Mouse (Mus musculus) C2C12 (cell line): ENCODE results near the gene Gas6.

Experiments
- CTCF ChIP-seq: IDR thresholded peaks from one replicate; pipeline ENCODE4 v1.5.1; 2011; ENCODE audit not compliant: control insufficient read depth, insufficient read depth, insufficient read length
- MYOD1 ChIP-seq: IDR thresholded peaks from one replicate; pipeline ENCODE4 v1.6.1; 2011; ENCODE audit warnings: low read depth; ENCODE audit not compliant: control insufficient read depth, insufficient read length
- MYOG ChIP-seq: IDR thresholded peaks from one replicate; pipeline ENCODE4 v1.6.1; 2011; ENCODE audit not compliant: control insufficient read depth, insufficient read length; ENCODE audit errors: extremely low read depth
- USF1 ChIP-seq: IDR thresholded peaks from one replicate; pipeline ENCODE4 v1.6.1; 2011; ENCODE audit warnings: low read depth, mild to moderate bottlenecking, control low read depth, moderate library complexity

DNA sequence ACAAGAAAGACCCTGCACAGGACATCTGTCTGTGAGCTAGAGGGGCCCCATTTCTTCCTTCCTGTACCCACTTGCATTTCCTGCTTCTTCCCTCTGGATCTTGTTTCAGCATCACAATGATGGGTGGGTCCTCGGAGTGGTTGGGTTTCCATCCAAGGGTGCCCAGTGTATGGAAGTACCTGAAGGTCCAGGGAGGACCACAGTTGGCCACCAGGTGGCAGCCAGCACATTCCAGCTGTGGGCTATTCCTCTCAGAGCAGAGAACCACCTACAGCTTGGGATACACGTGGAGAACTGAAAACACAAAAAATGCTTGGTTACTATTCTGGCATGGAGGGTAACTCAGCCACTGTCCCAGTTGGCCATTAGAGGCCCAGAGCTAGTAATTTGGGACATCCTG lies 39.0 kb downstream of the Gas6 start:
- TF ChIP-seq CTCF (peak; percentile 57), MYOG (no peak), MYOD1 (no peak), USF1 (no peak)
